ENCODE assay signal across 13 mouse cellular contexts in genomic region chr3:51247704-51248103, GRCm38 (mm10). TPM values are rescaled to one million over a fixed set of nuclear protein-coding genes. Genes with fewer than 3 reads are reported as not detected.
DNase-seq lines count a peak whose midpoint lies in the region; ATAC-seq and TF ChIP-seq lines count a peak whose summit lies in the region.
"Had no signal": no experiment of that assay in that cellular context is flagged by ENCODE, and none has a peak within 500 bp of the region (broad histone marks: within the 10 kb centered on the region; RNA-seq: fewer than 3 reads in every experiment).

No protein-coding gene starts in this region.

- H3K4me1 ChIP-seq in E14TG2a.4 (replicated peaks; ENCODE audit: low read depth, low read length), result peaks cover 72% of the 10 kb centered on the region
- 0 out of 2 replicates have a peak, but pooled peaks cover 4% of the 10 kb centered on the region for H3K4me1 ChIP-seq in lung, embryonic 16.5 days (replicated peaks; ENCODE audit: control insufficient read depth, insufficient read depth, low read length)

- no peaks in the 10 kb centered on the region for H3K9me3 ChIP-seq in E14TG2a.4 (ENCODE audit: low read length)
- no peaks in the 10 kb centered on the region for H3K9me3 ChIP-seq in lung, embryonic 16.5 days (ENCODE audit: control insufficient read depth, low read length)

- H3K4me3 ChIP-seq in E14TG2a.4 (replicated peaks; ENCODE audit: low read length), result peak overlapping the region; percentile 66
- H3K4me3 ChIP-seq in lung, embryonic 16.5 days (ENCODE audit: low read length), result no peak overlapping the region

- 56% methylated on average over 16 of the region's 16 CpGs for WGBS in lung, embryonic 16.5 days

- H3K27me3 ChIP-seq in E14TG2a.4 (ENCODE audit: insufficient read depth, low read length), result no peaks in the 10 kb centered on the region
- no peaks in the 10 kb centered on the region for H3K27me3 ChIP-seq in lung, embryonic 16.5 days (ENCODE audit: control insufficient read depth, insufficient read depth, low read depth, low read length)

- 0 out of 2 replicates have a peak, but pooled peaks have one; percentile 7 for ATAC-seq in granulocyte monocyte progenitor cell, adult 5-6 weeks (replicated peaks; ENCODE audit: poor library complexity, severe bottlenecking)
- ATAC-seq in lung, embryonic 16.5 days (ENCODE audit: low read depth), result peak; percentile 95
- ATAC-seq: CD4-positive, CD25-positive, alpha-beta regulatory T cell, adult 4 months; forebrain, embryonic 14.5 days; midbrain, embryonic 16.5 days had no signal

- H3K36me3 ChIP-seq in E14TG2a.4 (ENCODE audit: insufficient read depth, low read length), result peaks cover 70% of the 10 kb centered on the region
- peaks cover 3% of the 10 kb centered on the region; the same call in 1 of the 2 replicates for H3K36me3 ChIP-seq in lung, embryonic 16.5 days (ENCODE audit: control insufficient read depth, insufficient read depth, low read length)

- TF ChIP-seq CTCF in E14TG2a.4 (conservative IDR thresholded peaks at IDR 0.05; ENCODE audit: low read length), result no peak

- no peak overlapping the region for H3K4me2 ChIP-seq in lung, embryonic 16.5 days (ENCODE audit: low read depth, low read length)

- DNase-seq in heart, adult 18-20 months, result peak; percentile 35 to 44
- DNase-seq in heart, adult 8-10 months (ENCODE audit: low spot score), result no peak
- DNase-seq in left cerebral cortex, adult 9 months (ENCODE audit: low spot score in 2 of 2), result no peak
- no peak for DNase-seq in retina, embryonic 14.5 days (ENCODE audit: low spot score)
- no peak for DNase-seq in adrenal gland, postnatal 14 days
- DNase-seq: cerebellum, adult 8-10 months; thymus, adult 2 months had no signal

- H3K9ac ChIP-seq in lung, embryonic 16.5 days (ENCODE audit: low read length), result peak overlapping the region; percentile 15; the same call in 1 of the 2 replicates

- no peak overlapping the region for H3K27ac ChIP-seq in lung, embryonic 16.5 days (ENCODE audit: low read length)

RNA-seq across cellular contexts. Expression of gene Noct, which starts 23.5 kb away (rescaled TPM):
- 10 to 100 TPM; 42.3 to 52.1 TPM for total RNA-seq in heart, adult 18-20 months (2021)
- 10 to 100 TPM; 32.2 to 45.2 (median 41.6) TPM for total RNA-seq in heart, adult 8-10 months (2022)
- 13.9 and 24.0 TPM in 2 replicates for total RNA-seq in granulocyte monocyte progenitor cell, adult 5-6 weeks (2014; fragmentation: Nextera tagmentation)
- total RNA-seq in granulocyte monocyte progenitor cell, adult 5-6 weeks (2017), result 7.0 and 9.5 TPM in 2 replicates
- polyA plus RNA-seq in lung, embryonic 16.5 days (2015; fragmentation: Nextera tagmentation; extraction: Ambion mirVana), result 5.3 and 5.6 TPM in 2 replicates
- total RNA-seq in adrenal gland, postnatal 14 days (2021), result 28.7 and 44.7 TPM in 2 replicates

Comparison
In these comparisons a context has a peak if more than half of its experiments do, and no peak if none do; other contexts are left out.
1. DNase-seq: peak in heart, adult 18-20 months (2 of 2); none in heart, adult 8-10 months (single experiment), left cerebral cortex, adult 9 months (0 of 2), retina, embryonic 14.5 days (single experiment) and adrenal gland, postnatal 14 days (single experiment).